Mouse (Mus musculus): ENCODE data around the gene Mgst2. TPM values are rescaled to one million over a fixed set of nuclear protein-coding genes. Genes with fewer than 3 reads are reported as not detected.

Gene Mgst2
- total RNA-seq, 2 experiments from 2014 or later = 0.82 TPM; not detected in 1

GRCm38 (mm10) chr3:51727968-51728367 lies 67.8 kb downstream of the Mgst2 start:
- peak; percentile 31 to 41 for DNase-seq (ENCODE audit: low spot score in 2 of 2)
- intact Hi-C loops (cut with DNase I) = no loop called here

GRCm38 (mm10) chr3:51728456-51728855 lies 68.3 kb downstream of the Mgst2 start:
- no peak for DNase-seq (ENCODE audit: low spot score in 2 of 2)

GRCm38 (mm10) chr3:51729109-51729918 lies 69.2 kb downstream of the Mgst2 start:
- intact Hi-C loops (cut with DNase I) = no loop called here
- peak in 1 of 2 experiments; percentile 23 for DNase-seq (ENCODE audit: low spot score in 2 of 2)

More at GRCm38 (mm10) chr3:51728456-51728855, 68.3 kb downstream of the Mgst2 start:
- intact Hi-C loops (cut with DNase I) = no loop called here

GRCm38 (mm10) chr3:51730662-51731061 lies 70.5 kb downstream of the Mgst2 start:
- intact Hi-C loops (cut with DNase I) = no loop called here

GRCm38 (mm10) chr3:51731949-51732636 lies 71.9 kb downstream of the Mgst2 start:
- DNase-seq (ENCODE audit: low spot score in 2 of 2) = no peak
- intact Hi-C loops (cut with DNase I) = no loop called here

More at GRCm38 (mm10) chr3:51730662-51731061, 70.5 kb downstream of the Mgst2 start:
- no peak for DNase-seq (ENCODE audit: low spot score in 2 of 2)

Other genes with a start within 250 kb of the Mgst2 start
- 10 to 100 TPM; 39.8 to 46.5 TPM for gene Naa15, start 245.2 kb upstream of the Mgst2 start, total RNA-seq (2021)
- gene Rab33b, start 176.4 kb upstream of the Mgst2 start, total RNA-seq (2021) = 10 to 100 TPM; 21.1 to 21.7 TPM
- 10 to 100 TPM; 76.1 to 80.7 TPM for gene Setd7, start 99.5 kb upstream of the Mgst2 start, total RNA-seq (2021)